Mouse (Mus musculus): ENCODE results near the gene Fbh1. TPM values are rescaled to one million over a fixed set of nuclear protein-coding genes. Genes with fewer than 3 reads are reported as not detected.

Fbh1 gene
- polyA plus RNA-seq, 1 experiment from 2014 or later: 119 TPM

DNA sequence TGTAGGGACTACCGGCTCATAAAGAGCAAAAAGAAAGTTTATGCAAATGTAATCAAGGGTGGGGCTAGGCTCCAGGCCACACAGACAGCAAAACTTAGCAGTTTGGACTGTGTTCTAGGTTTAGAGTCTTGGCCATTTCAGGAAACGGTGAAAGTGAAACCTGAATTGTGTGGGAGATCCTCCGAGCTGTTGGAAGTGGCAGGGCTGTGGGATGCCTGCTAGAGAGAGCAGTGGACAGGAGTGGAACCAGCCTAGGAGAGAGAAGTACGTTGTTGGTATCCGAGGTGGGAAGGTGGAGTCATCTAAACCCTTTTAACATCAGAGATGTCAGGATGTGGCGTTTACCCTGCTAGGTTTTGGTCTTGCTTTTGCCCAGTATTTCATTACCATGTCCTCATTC, 41.5 kb downstream of the Fbh1 start:
- H3K4me3 ChIP-seq (ENCODE audit: low read depth, low read length): no peak overlapping the region
- ATAC-seq: no peak
- WGBS: 86% methylated on average over 6 of the region's 6 CpGs

DNA sequence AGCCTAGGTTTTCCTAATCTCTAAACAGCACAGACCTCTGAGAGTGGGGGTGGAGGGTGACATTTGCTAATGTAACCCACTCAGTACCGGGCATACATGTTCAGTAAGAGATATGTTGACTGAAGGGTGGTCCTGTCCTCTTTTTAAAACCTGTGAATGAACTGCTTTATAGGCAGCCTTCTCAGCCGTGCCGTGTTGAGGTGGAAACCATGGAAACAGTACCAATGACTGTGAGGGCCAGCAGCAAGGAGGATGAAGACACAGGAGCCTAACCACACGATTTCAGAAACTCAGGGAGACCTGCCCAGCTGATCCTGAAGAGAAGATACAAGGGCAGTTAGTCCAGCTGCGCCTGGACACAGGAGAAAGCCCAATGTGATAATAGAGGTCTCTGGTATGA, 44.4 kb downstream of the Fbh1 start:
- 67% methylated on average over 5 of the region's 5 CpGs for WGBS
- DNase-seq (ENCODE audit: low spot score) (no peak), ATAC-seq (no peak)
- H3K36me3 ChIP-seq (ENCODE audit: control insufficient read depth, insufficient read depth, low read length): no peaks in the 10 kb centered on the region
- no peaks in the 10 kb centered on the region for H3K27me3 ChIP-seq (replicated peaks; ENCODE audit: control insufficient read depth, insufficient read depth, low read length)
- H3K4me3 ChIP-seq (ENCODE audit: low read depth, low read length): no peak overlapping the region
- no peak overlapping the region for H3K4me2 ChIP-seq (ENCODE audit: low read length)
- no peak overlapping the region for H3K27ac ChIP-seq (ENCODE audit: low read depth, low read length)
- no peaks in the 10 kb centered on the region for H3K9me3 ChIP-seq (replicated peaks; ENCODE audit: control insufficient read depth, low read length)
- H3K4me1 ChIP-seq (ENCODE audit: control insufficient read depth, insufficient read depth, low read length): no peaks in the 10 kb centered on the region
- no peak overlapping the region for H3K9ac ChIP-seq (ENCODE audit: low read length)

More for the DNA sequence above, 41.5 kb downstream of the Fbh1 start:
- no peaks in the 10 kb centered on the region for H3K27me3 ChIP-seq (replicated peaks; ENCODE audit: control insufficient read depth, insufficient read depth, low read length)
- no peaks in the 10 kb centered on the region for H3K4me1 ChIP-seq (ENCODE audit: control insufficient read depth, insufficient read depth, low read length)
- H3K9me3 ChIP-seq (replicated peaks; ENCODE audit: control insufficient read depth, low read length): no peaks in the 10 kb centered on the region
- H3K27ac ChIP-seq (ENCODE audit: low read depth, low read length): no peak overlapping the region
- no peak overlapping the region for H3K4me2 ChIP-seq (ENCODE audit: low read length)
- H3K9ac ChIP-seq (ENCODE audit: low read length): no peak overlapping the region
- H3K36me3 ChIP-seq (ENCODE audit: control insufficient read depth, insufficient read depth, low read length): peaks cover 10% of the 10 kb centered on the region
- no peak for DNase-seq (ENCODE audit: low spot score)

GRCm38 (mm10) chr2:11729091-11729490, 48.3 kb downstream of the Fbh1 start:
- DNase-seq (ENCODE audit: low spot score): no peak
- H3K27me3 ChIP-seq (replicated peaks; ENCODE audit: control insufficient read depth, insufficient read depth, low read length): no peaks in the 10 kb centered on the region
- H3K4me1 ChIP-seq (ENCODE audit: control insufficient read depth, insufficient read depth, low read length): no peaks in the 10 kb centered on the region
- 56% methylated on average over 3 of the region's 3 CpGs for WGBS
- no peak overlapping the region for H3K4me3 ChIP-seq (ENCODE audit: low read depth, low read length)
- H3K36me3 ChIP-seq (ENCODE audit: control insufficient read depth, insufficient read depth, low read length): no peaks in the 10 kb centered on the region
- no peak for ATAC-seq
- H3K4me2 ChIP-seq (ENCODE audit: low read length): no peak overlapping the region
- H3K9ac ChIP-seq (ENCODE audit: low read length): no peak overlapping the region
- H3K9me3 ChIP-seq (replicated peaks; ENCODE audit: control insufficient read depth, low read length): no peaks in the 10 kb centered on the region
- H3K27ac ChIP-seq (ENCODE audit: low read depth, low read length): no peak overlapping the region

DNA sequence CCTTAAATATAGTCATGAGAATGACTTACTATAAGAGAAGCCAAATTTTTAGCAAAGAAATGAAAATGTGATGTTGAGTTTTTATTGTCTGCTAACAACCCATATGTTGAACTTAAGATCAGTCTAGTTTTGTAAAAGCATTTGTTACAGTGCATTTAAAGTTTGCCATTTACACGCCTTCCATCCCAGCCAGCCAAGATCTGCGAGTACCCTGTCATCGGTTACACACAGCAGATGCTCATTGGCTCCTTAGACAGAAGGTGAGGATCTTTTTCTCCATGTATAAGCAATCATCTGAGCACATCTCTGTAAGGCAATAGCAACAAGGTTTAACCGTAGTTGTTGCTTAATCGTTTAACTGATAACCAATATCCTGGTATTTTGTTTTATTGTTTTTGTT, 49.8 kb downstream of the Fbh1 start:
- Histone ChIP-seq H3K4me2 (ENCODE audit: low read length) (no peak overlapping the region), H3K4me1 (ENCODE audit: control insufficient read depth, insufficient read depth, low read length) (no peaks in the 10 kb centered on the region), H3K36me3 (ENCODE audit: control insufficient read depth, insufficient read depth, low read length) (no peaks in the 10 kb centered on the region), H3K27ac (ENCODE audit: low read depth, low read length) (no peak overlapping the region), H3K4me3 (ENCODE audit: low read depth, low read length) (no peak overlapping the region), H3K27me3 (replicated peaks; ENCODE audit: control insufficient read depth, insufficient read depth, low read length) (no peaks in the 10 kb centered on the region), H3K9ac (ENCODE audit: low read length) (no peak overlapping the region), H3K9me3 (replicated peaks; ENCODE audit: control insufficient read depth, low read length) (no peaks in the 10 kb centered on the region)
- DNase-seq (ENCODE audit: low spot score) (no peak), ATAC-seq (no peak)
- 85% methylated on average over 5 of the region's 5 CpGs for WGBS

DNA sequence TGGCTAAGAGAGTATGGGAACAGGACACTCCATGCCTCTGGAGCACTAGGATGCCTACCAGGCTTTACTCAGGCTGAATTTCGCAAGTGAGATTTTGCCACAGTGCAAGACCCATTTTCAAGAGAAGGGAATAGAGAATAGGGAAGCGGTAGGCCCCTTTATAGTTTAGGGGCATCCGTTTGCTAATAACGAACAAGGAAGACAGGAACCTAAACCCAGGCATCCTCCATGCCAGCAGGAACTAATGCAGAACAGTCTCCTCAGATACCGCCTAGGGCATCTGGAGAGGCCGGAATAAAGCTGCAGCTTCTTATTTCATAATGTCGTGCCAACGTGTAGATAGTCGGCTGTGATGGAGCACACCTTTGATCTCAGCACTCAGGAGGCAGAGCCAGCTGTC, 54.8 kb downstream of the Fbh1 start:
- no peak overlapping the region for H3K27ac ChIP-seq (ENCODE audit: low read depth, low read length)
- no peak for ATAC-seq
- no peaks in the 10 kb centered on the region for H3K36me3 ChIP-seq (ENCODE audit: control insufficient read depth, insufficient read depth, low read length)
- DNase-seq (ENCODE audit: low spot score): no peak
- no peak overlapping the region for H3K4me3 ChIP-seq (ENCODE audit: low read depth, low read length)
- no peak overlapping the region for H3K4me2 ChIP-seq (ENCODE audit: low read length)
- no peaks in the 10 kb centered on the region for H3K9me3 ChIP-seq (replicated peaks; ENCODE audit: control insufficient read depth, low read length)
- H3K27me3 ChIP-seq (replicated peaks; ENCODE audit: control insufficient read depth, insufficient read depth, low read length): no peaks in the 10 kb centered on the region
- WGBS: 90% methylated on average over 9 of the region's 9 CpGs
- no peak overlapping the region for H3K9ac ChIP-seq (ENCODE audit: low read length)
- no peaks in the 10 kb centered on the region for H3K4me1 ChIP-seq (ENCODE audit: control insufficient read depth, insufficient read depth, low read length)

DNA sequence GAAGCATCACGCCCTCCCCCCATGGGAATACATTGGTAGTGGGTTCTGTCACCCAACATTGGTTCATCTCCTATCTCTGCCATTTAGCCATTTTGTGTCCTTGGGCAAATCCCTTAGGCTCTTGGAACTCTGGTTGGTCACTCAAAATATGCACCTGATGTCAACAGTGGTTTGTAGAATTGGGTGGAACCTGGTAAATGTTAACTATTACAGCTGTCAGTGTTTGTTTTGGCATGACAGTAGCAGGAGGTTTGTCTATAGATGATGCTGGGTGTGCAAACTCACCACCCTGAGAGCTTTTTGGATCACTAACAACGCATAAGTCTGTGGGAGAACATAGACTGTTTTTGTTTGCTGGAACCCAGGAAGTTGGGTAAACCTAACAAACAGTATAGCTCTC, 58.8 kb downstream of the Fbh1 start:
- Histone ChIP-seq H3K36me3 (ENCODE audit: control insufficient read depth, insufficient read depth, low read length) (no peaks in the 10 kb centered on the region), H3K27me3 (replicated peaks; ENCODE audit: control insufficient read depth, insufficient read depth, low read length) (no peaks in the 10 kb centered on the region), H3K27ac (ENCODE audit: low read depth, low read length) (no peak overlapping the region), H3K4me3 (ENCODE audit: low read depth, low read length) (no peak overlapping the region), H3K4me2 (ENCODE audit: low read length) (no peak overlapping the region), H3K9me3 (replicated peaks; ENCODE audit: control insufficient read depth, low read length) (no peaks in the 10 kb centered on the region), H3K9ac (ENCODE audit: low read length) (no peak overlapping the region), H3K4me1 (ENCODE audit: control insufficient read depth, insufficient read depth, low read length) (no peaks in the 10 kb centered on the region)
- ATAC-seq (no peak), DNase-seq (ENCODE audit: low spot score) (no peak)
- WGBS: 96% methylated on average over 2 of the region's 2 CpGs

DNA sequence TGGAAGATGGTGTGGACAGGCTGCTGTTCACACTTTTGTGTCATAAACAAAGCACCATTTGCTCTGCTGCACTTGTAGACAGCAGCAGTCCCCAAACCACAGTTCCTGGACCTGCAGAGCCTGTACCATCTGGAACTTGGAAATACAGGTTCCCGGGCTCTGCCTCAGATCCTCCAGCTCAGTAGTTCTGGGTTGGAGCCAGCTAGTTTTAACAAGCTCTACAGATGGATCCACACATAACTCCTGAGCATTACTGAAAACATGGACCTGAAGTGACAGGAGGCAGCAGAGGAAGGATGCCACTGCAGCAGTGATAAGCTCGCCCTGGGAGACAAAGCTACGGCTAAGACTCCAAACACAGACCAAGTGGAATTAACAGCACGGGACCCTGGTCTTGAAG, 62.8 kb downstream of the Fbh1 start:
- no peaks in the 10 kb centered on the region for H3K36me3 ChIP-seq (ENCODE audit: control insufficient read depth, insufficient read depth, low read length)
- WGBS: 80% methylated on average over 4 of the region's 4 CpGs
- H3K4me2 ChIP-seq (ENCODE audit: low read length): no peak overlapping the region
- peak; percentile 67; the same call in 1 of the 2 replicates for ATAC-seq
- H3K9me3 ChIP-seq (replicated peaks; ENCODE audit: control insufficient read depth, low read length): no peaks in the 10 kb centered on the region
- no peak overlapping the region for H3K4me3 ChIP-seq (ENCODE audit: low read depth, low read length)
- H3K27me3 ChIP-seq (replicated peaks; ENCODE audit: control insufficient read depth, insufficient read depth, low read length): no peaks in the 10 kb centered on the region
- no peaks in the 10 kb centered on the region for H3K4me1 ChIP-seq (ENCODE audit: control insufficient read depth, insufficient read depth, low read length)
- no peak overlapping the region for H3K27ac ChIP-seq (ENCODE audit: low read depth, low read length)
- DNase-seq (ENCODE audit: low spot score): peak; percentile 55
- H3K9ac ChIP-seq (ENCODE audit: low read length): no peak overlapping the region

- WGBS: 72% methylated on average over 3 of the region's 3 CpGs
- H3K4me1 ChIP-seq (ENCODE audit: control insufficient read depth, insufficient read depth, low read length): no peaks in the 10 kb centered on the region
- DNase-seq (ENCODE audit: low spot score): no peak
- ATAC-seq: no peak
- no peaks in the 10 kb centered on the region for H3K27me3 ChIP-seq (replicated peaks; ENCODE audit: control insufficient read depth, insufficient read depth, low read length)
- no peaks in the 10 kb centered on the region for H3K36me3 ChIP-seq (ENCODE audit: control insufficient read depth, insufficient read depth, low read length)
- H3K4me2 ChIP-seq (ENCODE audit: low read length): no peak overlapping the region
- H3K9ac ChIP-seq (ENCODE audit: low read length): no peak overlapping the region
- no peak overlapping the region for H3K4me3 ChIP-seq (ENCODE audit: low read depth, low read length)
- H3K9me3 ChIP-seq (replicated peaks; ENCODE audit: control insufficient read depth, low read length): no peaks in the 10 kb centered on the region
- H3K27ac ChIP-seq (ENCODE audit: low read depth, low read length): no peak overlapping the region
These were observed 64.4 kb downstream of the Fbh1 start for GRCm38 (mm10) chr2:11713021-11713420.

- no peak overlapping the region for H3K27ac ChIP-seq (ENCODE audit: low read depth, low read length)
- no peaks in the 10 kb centered on the region for H3K36me3 ChIP-seq (ENCODE audit: control insufficient read depth, insufficient read depth, low read length)
- H3K4me1 ChIP-seq (ENCODE audit: control insufficient read depth, insufficient read depth, low read length): no peaks in the 10 kb centered on the region
- no peak overlapping the region for H3K4me3 ChIP-seq (ENCODE audit: low read depth, low read length)
- no peaks in the 10 kb centered on the region for H3K27me3 ChIP-seq (replicated peaks; ENCODE audit: control insufficient read depth, insufficient read depth, low read length)
- DNase-seq (ENCODE audit: low spot score): no peak
- no peak for ATAC-seq
- no peaks in the 10 kb centered on the region for H3K9me3 ChIP-seq (replicated peaks; ENCODE audit: control insufficient read depth, low read length)
- no peak overlapping the region for H3K4me2 ChIP-seq (ENCODE audit: low read length)
- no peak overlapping the region for H3K9ac ChIP-seq (ENCODE audit: low read length)
- 91% methylated on average over 6 of the region's 6 CpGs for WGBS
These were observed 64.8 kb downstream of the Fbh1 start for GRCm38 (mm10) chr2:11712483-11712990.

Measured in forebrain, embryonic 14.5 days (tissue).